Mouse (Mus musculus) heart, embryonic 14.5 days (tissue): ENCODE data around the gene Ktn1. TPM values are rescaled to one million over a fixed set of nuclear protein-coding genes. Genes with fewer than 3 reads are reported as not detected.

Experiments used
- ATAC-seq: fragments of 200-750 bp; cut with Nextera tagmentation; 2 replicates; pipeline ENCODE4 v1.8.0; 2017; ENCODE audit warnings: low read depth, moderate TSS enrichment; ENCODE audit not compliant: insufficient number of reproducible peaks, insufficient read depth, low FRiP score
- H3K27ac ChIP-seq, 2 experiments: fragments of 200-500 bp in 1 of 2; fragments of 300-500 bp in 1 of 2; sonication (generic) in 1 of 2; replicated peaks in 1 of 2; 2 replicates each; pipeline ENCODE4 v1.5.1; 2012 to 2014; ENCODE audit warnings: low read depth in 2 of 2, low read length in 2 of 2, control low read depth in 1 of 2, mild to moderate bottlenecking in 1 of 2, mixed read lengths in 1 of 2; ENCODE audit not compliant: control insufficient read depth in 1 of 2, insufficient read depth in 1 of 2
- H3K27me3 ChIP-seq: fragments of 300-500 bp; sonication (generic); 2 replicates; pipeline ENCODE4 v1.6.1; 2014; ENCODE audit warnings: mild to moderate bottlenecking, low read length, control low read depth; ENCODE audit not compliant: control insufficient read depth, insufficient read depth
- H3K36me3 ChIP-seq: fragments of 300-500 bp; sonication (generic); 2 replicates; pipeline ENCODE4 v1.6.1; 2014; ENCODE audit warnings: mild to moderate bottlenecking, control low read depth, low read length, mixed read lengths; ENCODE audit not compliant: control insufficient read depth, insufficient read depth
- H3K4me1 ChIP-seq, 2 experiments: fragments of 200-500 bp in 1 of 2; fragments of 300-500 bp in 1 of 2; sonication (generic) in 1 of 2; 2 replicates each; pipeline ENCODE4 v1.6.1; 2012 to 2014; ENCODE audit warnings: low read length in 2 of 2, control low read depth in 1 of 2, mixed read lengths in 1 of 2; ENCODE audit not compliant: control insufficient read depth in 2 of 2, insufficient read depth in 2 of 2
- H3K4me2 ChIP-seq: fragments of 300-500 bp; sonication (generic); 2 replicates; pipeline ENCODE4 v1.6.1; 2014; ENCODE audit warnings: mild to moderate bottlenecking, low read length
- H3K4me3 ChIP-seq, 2 experiments: fragments of 200-500 bp in 1 of 2; fragments of 300-500 bp in 1 of 2; sonication (generic) in 1 of 2; 2 replicates each; pipeline ENCODE4 v1.5.1; 2012 to 2014; ENCODE audit warnings: low read length in 2 of 2, mild to moderate bottlenecking in 2 of 2, control low read depth in 1 of 2, low read depth in 1 of 2, moderate library complexity in 1 of 2; ENCODE audit not compliant: control insufficient read depth in 1 of 2, insufficient read depth in 1 of 2
- H3K9ac ChIP-seq: fragments of 300-500 bp; sonication (generic); 2 replicates; pipeline ENCODE4 v1.6.1; 2014; ENCODE audit warnings: mild to moderate bottlenecking, low read length
- H3K9me3 ChIP-seq: fragments of 300-500 bp; sonication (generic); 2 replicates; pipeline ENCODE4 v1.6.1; 2016; ENCODE audit warnings: low read length, control low read depth; ENCODE audit not compliant: control insufficient read depth
- WGBS: fragments of 180-500 bp; shearing (Covaris S2); extraction: QIAGEN DNeasy Blood & Tissue Kit; methylation state at CpG from one replicate; pipeline ENCODE4 v1.1.7; 2014; 5-methylcytosine and 5-hydroxymethylcytosine counted together
- polyA plus RNA-seq: library from polyadenylated mRNA; unstranded; fragments of >200 nt; fragmentation: Nextera tagmentation; extraction: Ambion mirVana; gene quantifications from 2 replicates; pipeline ENCODE4 v1.2.1, GENCODE M21; 2014

Gene Ktn1
- polyA plus RNA-seq, 1 experiment from 2014 or later = 92.8 TPM

- H3K36me3 ChIP-seq = no peaks in the 10 kb centered on the region
- H3K4me2 ChIP-seq = peak overlapping the region; percentile 87
- H3K27ac ChIP-seq = peak overlapping the region; percentile 98 to 99
- H3K4me1 ChIP-seq = peaks cover 2 to 27% of the 10 kb centered on the region in 2 experiments; a peak in 3 of 4 replicates
- H3K9me3 ChIP-seq = no peaks in the 10 kb centered on the region
- WGBS = 1% methylated on average over 81 of the region's 82 CpGs
- H3K9ac ChIP-seq = peak overlapping the region; percentile 99
- H3K4me3 ChIP-seq = peak overlapping the region; percentile 94 to 99
- H3K27me3 ChIP-seq = no peaks in the 10 kb centered on the region
- ATAC-seq = peak; percentile 90
These were observed 720 bp downstream of the Ktn1 start for GRCm38 (mm10) chr14:47648706-47649630.

GRCm38 (mm10) chr14:47649631-47650337, 1.5 kb downstream of the Ktn1 start:
- peak overlapping the region; percentile 87 for H3K4me2 ChIP-seq
- H3K27ac ChIP-seq = peak overlapping the region; percentile 98 to 99
- no peaks in the 10 kb centered on the region for H3K27me3 ChIP-seq
- H3K36me3 ChIP-seq = no peaks in the 10 kb centered on the region
- peak; percentile 81 for ATAC-seq
- no peaks in the 10 kb centered on the region for H3K9me3 ChIP-seq
- peaks cover 2 to 27% of the 10 kb centered on the region in 2 experiments; a peak in 3 of 4 replicates for H3K4me1 ChIP-seq
- under 1% methylated on average over 46 of the region's 46 CpGs for WGBS
- peak overlapping the region; percentile 94 to 99 for H3K4me3 ChIP-seq
- peak overlapping the region; percentile 99 for H3K9ac ChIP-seq

- peak overlapping the region; percentile 99 for H3K9ac ChIP-seq
- 16% methylated on average over 6 of the region's 6 CpGs for WGBS
- ATAC-seq = no peak
- no peaks in the 10 kb centered on the region for H3K27me3 ChIP-seq
- peaks cover 2 to 27% of the 10 kb centered on the region in 2 experiments; a peak in 3 of 4 replicates for H3K4me1 ChIP-seq
- H3K27ac ChIP-seq = peak overlapping the region; percentile 98 to 99
- H3K9me3 ChIP-seq = no peaks in the 10 kb centered on the region
- peak overlapping the region; percentile 87 for H3K4me2 ChIP-seq
- no peaks in the 10 kb centered on the region for H3K36me3 ChIP-seq
- peak overlapping the region; percentile 94 to 99 for H3K4me3 ChIP-seq
These were observed 2.1 kb downstream of the Ktn1 start for GRCm38 (mm10) chr14:47650338-47650720.

GRCm38 (mm10) chr14:47651272-47651671, 3.0 kb downstream of the Ktn1 start:
- peak overlapping the region in 1 of 2 experiments; percentile 99; a peak in 1 of 4 replicates for H3K4me3 ChIP-seq
- ATAC-seq = no peak
- no peaks in the 10 kb centered on the region for H3K9me3 ChIP-seq
- peak overlapping the region; percentile 87; the same call in 1 of the 2 replicates for H3K4me2 ChIP-seq
- no peak overlapping the region for H3K9ac ChIP-seq
- no peak overlapping the region for H3K27ac ChIP-seq
- 75% methylated on average over 4 of the region's 4 CpGs for WGBS
- peaks cover 5% of the 10 kb centered on the region; the same call in 1 of the 2 replicates for H3K36me3 ChIP-seq
- peaks cover 2 to 24% of the 10 kb centered on the region in 2 experiments; a peak in 3 of 4 replicates for H3K4me1 ChIP-seq
- H3K27me3 ChIP-seq = no peaks in the 10 kb centered on the region

GRCm38 (mm10) chr14:47655444-47655843, 7.2 kb downstream of the Ktn1 start:
- Histone ChIP-seq H3K27ac (no peak overlapping the region), H3K9ac (no peak overlapping the region), H3K9me3 (no peaks in the 10 kb centered on the region), H3K4me1 (peaks cover 0 to 34% of the 10 kb centered on the region in 2 experiments; a peak in 2 of 4 replicates), H3K4me3 (no peak overlapping the region), H3K36me3 (peaks cover 8% of the 10 kb centered on the region; the same call in 1 of the 2 replicates), H3K4me2 (no peak overlapping the region), H3K27me3 (no peaks in the 10 kb centered on the region)
- ATAC-seq = no peak
- WGBS = 84% methylated on average over 2 of the region's 2 CpGs

- WGBS = 68% methylated on average over 11 of the region's 11 CpGs
- Histone ChIP-seq H3K9ac (no peak overlapping the region), H3K36me3 (peaks cover 53% of the 10 kb centered on the region), H3K4me2 (no peak overlapping the region), H3K27me3 (no peaks in the 10 kb centered on the region), H3K9me3 (no peaks in the 10 kb centered on the region), H3K27ac (no peak overlapping the region), H3K4me1 (peaks cover 0 to 13% of the 10 kb centered on the region in 2 experiments; a peak in 3 of 4 replicates), H3K4me3 (no peak overlapping the region)
- ATAC-seq = no peak
These were observed 15.7 kb downstream of the Ktn1 start for GRCm38 (mm10) chr14:47663844-47664469.

- Histone ChIP-seq H3K4me2 (no peak overlapping the region), H3K4me3 (no peak overlapping the region), H3K4me1 (peaks cover 0 to 11% of the 10 kb centered on the region in 2 experiments; a peak in 3 of 4 replicates), H3K9me3 (no peaks in the 10 kb centered on the region), H3K36me3 (peaks cover 58% of the 10 kb centered on the region), H3K9ac (no peak overlapping the region), H3K27ac (no peak overlapping the region), H3K27me3 (no peaks in the 10 kb centered on the region)
- ATAC-seq = no peak
These were observed 16.2 kb downstream of the Ktn1 start for GRCm38 (mm10) chr14:47664470-47664864.
